Mouse (Mus musculus): ENCODE data around the gene Cryba2. TPM values are rescaled to one million over a fixed set of nuclear protein-coding genes. Genes with fewer than 3 reads are reported as not detected.

The Cryba2 gene
- not detected in 2 replicates for polyA plus RNA-seq (2015; fragmentation: Nextera tagmentation; extraction: Ambion mirVana)

- H3K4me3 ChIP-seq (ENCODE audit: low read length) = no peak within 1 kb of the TSS
- H3K36me3 ChIP-seq (ENCODE audit: control insufficient read depth, insufficient read depth, low read length) = no peaks in the 10 kb centered on the region
- no peak within 1 kb of the TSS for H3K27ac ChIP-seq (ENCODE audit: low read length)
- no peak for ATAC-seq (ENCODE audit: low read depth)
- WGBS = 6% methylated on average over 25 of the region's 25 CpGs
- H3K4me2 ChIP-seq (ENCODE audit: low read depth, low read length) = no peak within 1 kb of the TSS
- no peaks in the 10 kb centered on the region for H3K9me3 ChIP-seq (ENCODE audit: control insufficient read depth, low read length)
- H3K4me1 ChIP-seq (replicated peaks; ENCODE audit: control insufficient read depth, insufficient read depth, low read length) = no peaks in the 10 kb centered on the region
- H3K9ac ChIP-seq (ENCODE audit: low read length) = no peak within 1 kb of the TSS
- H3K27me3 ChIP-seq (ENCODE audit: control insufficient read depth, insufficient read depth, low read depth, low read length) = peaks cover 65% of the 10 kb centered on the region
Observed at GRCm38 (mm10) chr1:74893134-74893855, at the start of gene Cryba2. Cryba2 (minus strand) TSS chr1:74893143.

- H3K27ac ChIP-seq (ENCODE audit: low read length) = no peak overlapping the region
- no peaks in the 10 kb centered on the region for H3K4me1 ChIP-seq (replicated peaks; ENCODE audit: control insufficient read depth, insufficient read depth, low read length)
- H3K4me2 ChIP-seq (ENCODE audit: low read depth, low read length) = no peak overlapping the region
- no peak overlapping the region for H3K9ac ChIP-seq (ENCODE audit: low read length)
- no peaks in the 10 kb centered on the region for H3K36me3 ChIP-seq (ENCODE audit: control insufficient read depth, insufficient read depth, low read length)
- 0 out of 2 replicates have a peak, but pooled peaks have one; percentile 26 for ATAC-seq (ENCODE audit: low read depth)
- H3K4me3 ChIP-seq (ENCODE audit: low read length) = no peak overlapping the region
- no peaks in the 10 kb centered on the region for H3K9me3 ChIP-seq (ENCODE audit: control insufficient read depth, low read length)
- 36% methylated on average over 12 of the region's 12 CpGs for WGBS
- H3K27me3 ChIP-seq (ENCODE audit: control insufficient read depth, insufficient read depth, low read depth, low read length) = peaks cover 7% of the 10 kb centered on the region; the same call in 1 of the 2 replicates
Observed at GRCm38 (mm10) chr1:74941651-74942360, 48.9 kb upstream of the Cryba2 start.

DNA sequence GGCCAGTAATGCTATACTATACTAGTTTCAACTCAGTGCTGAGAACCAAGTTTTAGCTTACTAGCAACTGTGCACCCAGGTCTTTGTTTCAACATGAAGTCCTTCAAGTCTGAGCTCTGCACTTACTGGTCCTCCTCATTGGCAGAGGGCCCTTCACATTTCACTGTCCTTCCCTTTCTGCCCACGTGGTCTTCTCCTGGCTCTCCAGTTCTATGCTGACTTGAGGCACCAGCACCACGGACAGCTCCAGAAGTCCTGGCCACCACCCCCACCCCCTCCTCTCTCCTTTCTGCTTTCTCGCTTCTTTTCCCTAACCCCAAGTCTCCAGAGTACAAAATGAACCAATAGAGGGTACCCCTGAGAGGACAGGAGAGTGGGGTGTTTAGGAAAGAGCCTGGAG lies 46.8 kb upstream of the Cryba2 start:
- H3K27ac ChIP-seq (ENCODE audit: low read length) = no peak overlapping the region
- H3K36me3 ChIP-seq (ENCODE audit: control insufficient read depth, insufficient read depth, low read length) = no peaks in the 10 kb centered on the region
- 2% methylated on average over 3 of the region's 3 CpGs for WGBS
- H3K4me2 ChIP-seq (ENCODE audit: low read depth, low read length) = no peak overlapping the region
- no peak overlapping the region for H3K9ac ChIP-seq (ENCODE audit: low read length)
- H3K4me1 ChIP-seq (replicated peaks; ENCODE audit: control insufficient read depth, insufficient read depth, low read length) = no peaks in the 10 kb centered on the region
- ATAC-seq (ENCODE audit: low read depth) = no peak
- H3K9me3 ChIP-seq (ENCODE audit: control insufficient read depth, low read length) = no peaks in the 10 kb centered on the region
- H3K27me3 ChIP-seq (ENCODE audit: control insufficient read depth, insufficient read depth, low read depth, low read length) = peaks cover 1% of the 10 kb centered on the region
- H3K4me3 ChIP-seq (ENCODE audit: low read length) = no peak overlapping the region

- Histone ChIP-seq H3K27ac (ENCODE audit: low read length) (no peak overlapping the region), H3K9me3 (ENCODE audit: control insufficient read depth, low read length) (no peaks in the 10 kb centered on the region), H3K36me3 (ENCODE audit: control insufficient read depth, insufficient read depth, low read length) (no peaks in the 10 kb centered on the region), H3K9ac (ENCODE audit: low read length) (no peak overlapping the region), H3K27me3 (ENCODE audit: control insufficient read depth, insufficient read depth, low read depth, low read length) (peaks cover 4% of the 10 kb centered on the region), H3K4me2 (ENCODE audit: low read depth, low read length) (no peak overlapping the region), H3K4me3 (ENCODE audit: low read length) (no peak overlapping the region), H3K4me1 (replicated peaks; ENCODE audit: control insufficient read depth, insufficient read depth, low read length) (no peaks in the 10 kb centered on the region)
- ATAC-seq (ENCODE audit: low read depth) = no peak
- WGBS = 46% methylated on average over 12 of the region's 12 CpGs
Observed at GRCm38 (mm10) chr1:74936221-74936830, 43.4 kb upstream of the Cryba2 start.

DNA sequence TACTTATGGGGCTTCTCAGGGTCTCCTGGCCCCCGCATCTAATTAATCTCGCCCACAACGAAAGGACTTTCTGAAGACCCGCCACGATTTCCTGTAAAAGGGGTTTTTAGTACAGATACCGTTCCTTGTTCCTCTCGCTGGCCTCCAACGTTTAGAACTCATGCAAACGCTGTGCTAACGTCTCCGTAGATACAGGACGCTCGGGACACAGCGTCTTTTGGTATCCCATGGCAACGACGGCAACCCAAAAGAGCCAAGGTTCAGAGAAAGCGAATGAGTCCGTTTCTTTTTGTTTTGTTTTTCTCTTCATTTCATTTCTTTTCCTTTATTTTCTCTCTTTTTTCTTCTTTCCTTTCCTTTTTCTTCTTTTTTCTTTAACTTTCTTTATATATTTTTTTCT lies 42.5 kb upstream of the Cryba2 start, which contains the start of gene Cfap65:
Cfap65 (minus strand) TSS at position 198 of the 400 bp plus-strand sequence.
- 0 out of 2 replicates have a peak within 1 kb of the TSS, but pooled peaks have one; percentile 21 for H3K4me3 ChIP-seq (ENCODE audit: low read length)
- H3K27me3 ChIP-seq (ENCODE audit: control insufficient read depth, insufficient read depth, low read depth, low read length) = peaks cover 4% of the 10 kb centered on the region
- H3K9me3 ChIP-seq (ENCODE audit: control insufficient read depth, low read length) = no peaks in the 10 kb centered on the region
- H3K9ac ChIP-seq (ENCODE audit: low read length) = no peak within 1 kb of the TSS
- WGBS = 2% methylated on average over 18 of the region's 18 CpGs
- H3K4me2 ChIP-seq (ENCODE audit: low read depth, low read length) = peak within 1 kb of the TSS; percentile 32
- no peaks in the 10 kb centered on the region for H3K4me1 ChIP-seq (replicated peaks; ENCODE audit: control insufficient read depth, insufficient read depth, low read length)
- H3K27ac ChIP-seq (ENCODE audit: low read length) = no peak within 1 kb of the TSS
- ATAC-seq (ENCODE audit: low read depth) = no peak
- no peaks in the 10 kb centered on the region for H3K36me3 ChIP-seq (ENCODE audit: control insufficient read depth, insufficient read depth, low read length)

GRCm38 (mm10) chr1:74927621-74928296 lies 34.8 kb upstream of the Cryba2 start:
- H3K27me3 ChIP-seq (ENCODE audit: control insufficient read depth, insufficient read depth, low read depth, low read length) = no peaks in the 10 kb centered on the region
- H3K9ac ChIP-seq (ENCODE audit: low read length) = no peak overlapping the region
- H3K4me2 ChIP-seq (ENCODE audit: low read depth, low read length) = no peak overlapping the region
- no peaks in the 10 kb centered on the region for H3K9me3 ChIP-seq (ENCODE audit: control insufficient read depth, low read length)
- ATAC-seq (ENCODE audit: low read depth) = no peak
- WGBS = 74% methylated on average over 9 of the region's 9 CpGs
- no peaks in the 10 kb centered on the region for H3K4me1 ChIP-seq (replicated peaks; ENCODE audit: control insufficient read depth, insufficient read depth, low read length)
- H3K36me3 ChIP-seq (ENCODE audit: control insufficient read depth, insufficient read depth, low read length) = no peaks in the 10 kb centered on the region
- H3K27ac ChIP-seq (ENCODE audit: low read length) = no peak overlapping the region
- H3K4me3 ChIP-seq (ENCODE audit: low read length) = no peak overlapping the region

- no peak overlapping the region for H3K9ac ChIP-seq (ENCODE audit: low read length)
- no peak; the same call in 1 of the 2 replicates for ATAC-seq (ENCODE audit: low read depth)
- H3K4me3 ChIP-seq (ENCODE audit: low read length) = no peak overlapping the region
- H3K4me2 ChIP-seq (ENCODE audit: low read depth, low read length) = no peak overlapping the region
- WGBS = 28% methylated on average over 6 of the region's 6 CpGs
- H3K36me3 ChIP-seq (ENCODE audit: control insufficient read depth, insufficient read depth, low read length) = no peaks in the 10 kb centered on the region
- H3K4me1 ChIP-seq (replicated peaks; ENCODE audit: control insufficient read depth, insufficient read depth, low read length) = no peaks in the 10 kb centered on the region
- no peak overlapping the region for H3K27ac ChIP-seq (ENCODE audit: low read length)
- H3K27me3 ChIP-seq (ENCODE audit: control insufficient read depth, insufficient read depth, low read depth, low read length) = no peaks in the 10 kb centered on the region
- no peaks in the 10 kb centered on the region for H3K9me3 ChIP-seq (ENCODE audit: control insufficient read depth, low read length)
Observed at GRCm38 (mm10) chr1:74926721-74927120, 33.8 kb upstream of the Cryba2 start.

DNA sequence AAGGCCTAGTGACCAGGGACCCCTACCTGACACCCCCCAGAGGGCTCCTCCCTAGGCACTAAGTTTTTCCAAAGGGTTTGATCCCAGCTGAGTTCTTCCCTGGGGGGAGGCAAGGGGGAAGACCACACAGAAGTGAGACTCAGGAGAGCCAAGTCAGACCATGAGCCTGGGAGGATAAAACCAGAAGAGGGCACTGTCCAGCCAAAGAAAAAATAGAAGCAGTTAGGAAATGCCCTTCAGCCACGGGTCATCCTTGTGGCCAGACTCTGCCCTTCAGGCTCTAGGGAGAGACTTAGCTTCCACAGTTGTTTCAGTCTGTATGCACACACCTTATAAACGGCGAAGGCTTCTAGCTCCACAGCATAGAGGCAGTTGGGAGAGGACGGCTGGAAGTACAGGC lies 31.5 kb upstream of the Cryba2 start:
- H3K9ac ChIP-seq (ENCODE audit: low read length) = no peak overlapping the region
- H3K27ac ChIP-seq (ENCODE audit: low read length) = no peak overlapping the region
- WGBS = 64% methylated on average over 4 of the region's 4 CpGs
- no peaks in the 10 kb centered on the region for H3K27me3 ChIP-seq (ENCODE audit: control insufficient read depth, insufficient read depth, low read depth, low read length)
- H3K9me3 ChIP-seq (ENCODE audit: control insufficient read depth, low read length) = no peaks in the 10 kb centered on the region
- no peaks in the 10 kb centered on the region for H3K4me1 ChIP-seq (replicated peaks; ENCODE audit: control insufficient read depth, insufficient read depth, low read length)
- H3K36me3 ChIP-seq (ENCODE audit: control insufficient read depth, insufficient read depth, low read length) = no peaks in the 10 kb centered on the region
- ATAC-seq (ENCODE audit: low read depth) = no peak
- no peak overlapping the region for H3K4me2 ChIP-seq (ENCODE audit: low read depth, low read length)
- no peak overlapping the region for H3K4me3 ChIP-seq (ENCODE audit: low read length)

DNA sequence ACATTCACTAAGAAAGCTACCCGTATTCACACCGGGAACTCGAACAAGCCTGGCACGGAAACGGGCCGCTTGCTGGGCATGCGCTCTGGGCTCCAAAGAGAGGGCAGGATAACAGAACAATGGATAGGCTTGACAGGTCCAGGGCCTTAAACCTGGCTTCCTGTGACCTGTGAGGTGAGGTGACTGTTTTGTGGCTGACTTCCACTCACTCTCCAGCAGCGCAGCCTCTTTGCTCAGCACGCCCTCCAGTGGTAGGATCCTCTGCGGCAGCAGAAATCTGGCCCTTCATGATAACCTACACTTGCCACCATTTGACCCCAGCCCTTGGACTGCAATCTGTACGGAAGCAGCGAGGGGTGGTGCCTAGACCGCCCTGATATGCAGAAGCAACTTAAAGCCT lies 22.8 kb upstream of the Cryba2 start:
- Histone ChIP-seq H3K36me3 (ENCODE audit: control insufficient read depth, insufficient read depth, low read length) (no peaks in the 10 kb centered on the region), H3K27ac (ENCODE audit: low read length) (no peak overlapping the region), H3K4me1 (replicated peaks; ENCODE audit: control insufficient read depth, insufficient read depth, low read length) (no peaks in the 10 kb centered on the region), H3K27me3 (ENCODE audit: control insufficient read depth, insufficient read depth, low read depth, low read length) (no peaks in the 10 kb centered on the region; the same call in 1 of the 2 replicates), H3K9ac (ENCODE audit: low read length) (no peak overlapping the region), H3K4me2 (ENCODE audit: low read depth, low read length) (no peak overlapping the region), H3K4me3 (ENCODE audit: low read length) (no peak overlapping the region), H3K9me3 (ENCODE audit: control insufficient read depth, low read length) (no peaks in the 10 kb centered on the region)
- 18% methylated on average over 13 of the region's 13 CpGs for WGBS
- ATAC-seq (ENCODE audit: low read depth) = no peak
